Comparison of ENCODE assay signal across 10 mouse cellular contexts in genomic region chr14:55492103-55492502, GRCm38 (mm10). TPM values are rescaled to one million over a fixed set of nuclear protein-coding genes. Genes with fewer than 3 reads are reported as not detected.
DNase-seq lines count a peak whose midpoint lies in the region; ATAC-seq and TF ChIP-seq lines count a peak whose summit lies in the region.
"Had no signal": no experiment of that assay in that cellular context is flagged by ENCODE, and none has a peak within 500 bp of the region (broad histone marks: within the 10 kb centered on the region; RNA-seq: fewer than 3 reads in every experiment).

No protein-coding gene starts in this region.

- no peak for DNase-seq in kidney, adult 9 months
- no peak for DNase-seq in forebrain, embryonic 10.5 days (ENCODE audit: extremely low spot score, low spot score)
- DNase-seq in limb, embryonic 11.5 days (ENCODE audit: low spot score): no peak
- DNase-seq in gastrocnemius, postnatal 4 days (ENCODE audit: low spot score in 2 of 2): no peak
- no peak for DNase-seq in layer of hippocampus, adult 2 months (ENCODE audit: low spot score in 2 of 2)
- no peak for DNase-seq in thymus, postnatal 0 days (ENCODE audit: low spot score)

- H3K27me3 ChIP-seq in kidney, embryonic 15.5 days: no peaks in the 10 kb centered on the region
- peaks cover 11% of the 10 kb centered on the region; the same call in 1 of the 2 replicates for H3K27me3 ChIP-seq in forebrain, embryonic 10.5 days (ENCODE audit: poor library complexity, severe bottlenecking)
- no peaks in the 10 kb centered on the region for H3K27me3 ChIP-seq in limb, embryonic 11.5 days (ENCODE audit: control insufficient read depth, insufficient read depth, low read length)
- no peaks in the 10 kb centered on the region for H3K27me3 ChIP-seq in neural tube, embryonic 12.5 days (replicated peaks)

- no peak overlapping the region for H3K27ac ChIP-seq in kidney, embryonic 15.5 days
- H3K27ac ChIP-seq in forebrain, embryonic 10.5 days: peak overlapping the region; percentile 92
- no peak overlapping the region for H3K27ac ChIP-seq in limb, embryonic 11.5 days (replicated peaks; ENCODE audit: low read depth, low read length)
- H3K27ac ChIP-seq in neural tube, embryonic 12.5 days: no peak overlapping the region
- no peak overlapping the region for H3K27ac ChIP-seq in layer of hippocampus, adult 2 months

- ATAC-seq in kidney, embryonic 15.5 days (replicated peaks; ENCODE audit: low FRiP score): no peak
- no peak for ATAC-seq in limb, embryonic 11.5 days (ENCODE audit: insufficient number of reproducible peaks, low FRiP score, low TSS enrichment, low read depth)
- no peak for ATAC-seq in neural tube, embryonic 12.5 days (ENCODE audit: low FRiP score, low read depth)

- H3K36me3 ChIP-seq in kidney, embryonic 15.5 days: peaks cover 18% of the 10 kb centered on the region
- H3K36me3 ChIP-seq in forebrain, embryonic 10.5 days (replicated peaks): peaks cover 51% of the 10 kb centered on the region
- H3K36me3 ChIP-seq in limb, embryonic 11.5 days (ENCODE audit: control insufficient read depth, insufficient read depth, low read length): no peaks in the 10 kb centered on the region
- H3K36me3 ChIP-seq in neural tube, embryonic 12.5 days: peaks cover 30% of the 10 kb centered on the region

- peaks cover 25% of the 10 kb centered on the region for H3K4me1 ChIP-seq in kidney, embryonic 15.5 days
- peaks cover 31% of the 10 kb centered on the region for H3K4me1 ChIP-seq in forebrain, embryonic 10.5 days
- H3K4me1 ChIP-seq in limb, embryonic 11.5 days (ENCODE audit: control insufficient read depth, insufficient read depth, low read length): peaks cover 3% of the 10 kb centered on the region; the same call in 1 of the 2 replicates
- peaks cover 17% of the 10 kb centered on the region for H3K4me1 ChIP-seq in neural tube, embryonic 12.5 days

- peak overlapping the region; percentile 99 for H3K4me2 ChIP-seq in kidney, embryonic 15.5 days
- H3K4me2 ChIP-seq in limb, embryonic 11.5 days (ENCODE audit: low read depth, severe bottlenecking): peak overlapping the region; percentile 97; the same call in 1 of the 2 replicates
- H3K4me2 ChIP-seq in neural tube, embryonic 12.5 days (replicated peaks): peak overlapping the region; percentile 85

- no peaks in the 10 kb centered on the region for H3K9me3 ChIP-seq in kidney, embryonic 15.5 days (replicated peaks)
- H3K9me3 ChIP-seq in forebrain, embryonic 10.5 days: no peaks in the 10 kb centered on the region
- H3K9me3 ChIP-seq in limb, embryonic 11.5 days (ENCODE audit: control insufficient read depth, low read length): no peaks in the 10 kb centered on the region
- no peaks in the 10 kb centered on the region for H3K9me3 ChIP-seq in neural tube, embryonic 12.5 days

- no peak for TF ChIP-seq CTCF in layer of hippocampus, adult 2 months (conservative IDR thresholded peaks at IDR 0.05)

- WGBS in kidney, embryonic 15.5 days: 39% methylated on average over 3 of the region's 3 CpGs
- 54% methylated on average over 3 of the region's 3 CpGs for WGBS in forebrain, embryonic 10.5 days
- WGBS in limb, embryonic 11.5 days: 27% methylated on average over 3 of the region's 3 CpGs
- 46% methylated on average over 3 of the region's 3 CpGs for WGBS in neural tube, embryonic 12.5 days

- no peak overlapping the region for H3K9ac ChIP-seq in kidney, embryonic 15.5 days
- H3K9ac ChIP-seq in limb, embryonic 11.5 days (ENCODE audit: low read length): no peak overlapping the region
- H3K9ac ChIP-seq in neural tube, embryonic 12.5 days: 0 out of 2 replicates have a peak overlapping the region, but pooled peaks have one; percentile 13

- H3K4me3 ChIP-seq in kidney, embryonic 15.5 days (replicated peaks): peak overlapping the region; percentile 80; the same call in 1 of the 2 replicates
- H3K4me3 ChIP-seq in forebrain, embryonic 10.5 days: peak overlapping the region; percentile 88
- H3K4me3 ChIP-seq in limb, embryonic 11.5 days (ENCODE audit: low read depth, low read length): no peak overlapping the region
- no peak overlapping the region for H3K4me3 ChIP-seq in neural tube, embryonic 12.5 days
- H3K4me3 ChIP-seq in layer of hippocampus, adult 2 months: no peak overlapping the region

RNA-seq across cellular contexts. Expression of gene Carmil3, which starts 1.7 kb away (rescaled TPM):
- polyA plus RNA-seq in kidney, embryonic 15.5 days (2015; fragmentation: Nextera tagmentation; extraction: Ambion mirVana): 2.4 and 2.9 TPM in 2 replicates
- 5.1 TPM in 2 replicates for polyA plus RNA-seq in forebrain, embryonic 10.5 days (2016; fragmentation: Nextera tagmentation; extraction: Ambion mirVana)
- 3.0 and 3.7 TPM in 2 replicates for polyA plus RNA-seq in limb, embryonic 11.5 days (2014; fragmentation: Nextera tagmentation; extraction: Ambion mirVana)
- 16.1 and 16.8 TPM in 2 replicates for polyA plus RNA-seq in neural tube, embryonic 12.5 days (2016; fragmentation: Nextera tagmentation; extraction: Ambion mirVana)
- total RNA-seq in gastrocnemius, postnatal 4 days (2021): 1 to 10 TPM; 3.2 to 4.4 TPM
- 10 to 100 TPM; 57.9 to 64.4 TPM for total RNA-seq in layer of hippocampus, adult 2 months (2021)
- polyA plus RNA-seq in thymus, postnatal 0 days (2015; fragmentation: Nextera tagmentation; extraction: Ambion mirVana): 1.1 and 1.3 TPM in 2 replicates

RNA-seq across cellular contexts. Expression of gene Dhrs4, which starts 13.5 kb away (rescaled TPM):
- polyA plus RNA-seq in kidney, embryonic 15.5 days (2015; fragmentation: Nextera tagmentation; extraction: Ambion mirVana): 127 and 130 TPM in 2 replicates
- 67.2 and 71.0 TPM in 2 replicates for polyA plus RNA-seq in forebrain, embryonic 10.5 days (2016; fragmentation: Nextera tagmentation; extraction: Ambion mirVana)
- 49.4 and 55.3 TPM in 2 replicates for polyA plus RNA-seq in limb, embryonic 11.5 days (2014; fragmentation: Nextera tagmentation; extraction: Ambion mirVana)
- polyA plus RNA-seq in neural tube, embryonic 12.5 days (2016; fragmentation: Nextera tagmentation; extraction: Ambion mirVana): 41.5 and 41.7 TPM in 2 replicates
- total RNA-seq in gastrocnemius, postnatal 4 days (2021): 10 to 100 TPM; 23.7 to 28.5 TPM
- total RNA-seq in layer of hippocampus, adult 2 months (2021): 10 to 100 TPM; 18.6 to 23.7 TPM
- 62.4 and 63.8 TPM in 2 replicates for polyA plus RNA-seq in thymus, postnatal 0 days (2015; fragmentation: Nextera tagmentation; extraction: Ambion mirVana)

RNA-seq across cellular contexts. Expression of gene Cpne6, which starts 18.1 kb away (rescaled TPM):
- 0.24 and 0.26 TPM in 2 replicates for polyA plus RNA-seq in kidney, embryonic 15.5 days (2015; fragmentation: Nextera tagmentation; extraction: Ambion mirVana)
- polyA plus RNA-seq in forebrain, embryonic 10.5 days (2016; fragmentation: Nextera tagmentation; extraction: Ambion mirVana): 0.05 and 0.14 TPM in 2 replicates
- polyA plus RNA-seq in limb, embryonic 11.5 days (2014; fragmentation: Nextera tagmentation; extraction: Ambion mirVana): not detected in 2 replicates
- polyA plus RNA-seq in neural tube, embryonic 12.5 days (2016; fragmentation: Nextera tagmentation; extraction: Ambion mirVana): 1.4 and 2.4 TPM in 2 replicates
- total RNA-seq in gastrocnemius, postnatal 4 days (2021): not detected
- 100 to 1,000 TPM; 723 to 730 TPM for total RNA-seq in layer of hippocampus, adult 2 months (2021)
- polyA plus RNA-seq in thymus, postnatal 0 days (2015; fragmentation: Nextera tagmentation; extraction: Ambion mirVana): 0.31 and 0.39 TPM in 2 replicates
- total RNA-seq: ES-E14 had no signal
- polyA plus RNA-seq: myocyte had no signal

RNA-seq across cellular contexts. Expression of gene Nrl, which starts 32.7 kb away (rescaled TPM):
- polyA plus RNA-seq in kidney, embryonic 15.5 days (2015; fragmentation: Nextera tagmentation; extraction: Ambion mirVana): not detected in 2 replicates
- not detected in 2 replicates for polyA plus RNA-seq in forebrain, embryonic 10.5 days (2016; fragmentation: Nextera tagmentation; extraction: Ambion mirVana)
- polyA plus RNA-seq in limb, embryonic 11.5 days (2014; fragmentation: Nextera tagmentation; extraction: Ambion mirVana): not detected in 2 replicates
- 0.10 and 0.19 TPM in 2 replicates for polyA plus RNA-seq in neural tube, embryonic 12.5 days (2016; fragmentation: Nextera tagmentation; extraction: Ambion mirVana)
- not detected for total RNA-seq in gastrocnemius, postnatal 4 days (2021)
- total RNA-seq in layer of hippocampus, adult 2 months (2021): 1 to 10 TPM; 2.2 to 3.6 TPM
- polyA plus RNA-seq in thymus, postnatal 0 days (2015; fragmentation: Nextera tagmentation; extraction: Ambion mirVana): 0.07 and 0.08 TPM in 2 replicates
- total RNA-seq: ES-E14 had no signal
- polyA plus RNA-seq: myocyte had no signal

RNA-seq across cellular contexts. Expression of gene Pck2, which starts 48.0 kb away (rescaled TPM):
- polyA plus RNA-seq in kidney, embryonic 15.5 days (2015; fragmentation: Nextera tagmentation; extraction: Ambion mirVana): 50.5 and 55.4 TPM in 2 replicates
- polyA plus RNA-seq in forebrain, embryonic 10.5 days (2016; fragmentation: Nextera tagmentation; extraction: Ambion mirVana): 18.3 and 20.0 TPM in 2 replicates
- 20.4 and 21.6 TPM in 2 replicates for polyA plus RNA-seq in limb, embryonic 11.5 days (2014; fragmentation: Nextera tagmentation; extraction: Ambion mirVana)
- polyA plus RNA-seq in neural tube, embryonic 12.5 days (2016; fragmentation: Nextera tagmentation; extraction: Ambion mirVana): 18.2 and 21.0 TPM in 2 replicates
- total RNA-seq in gastrocnemius, postnatal 4 days (2021): 10 to 100 TPM; 21.6 to 21.8 TPM
- 10 to 100 TPM; 45.0 to 47.6 TPM for total RNA-seq in layer of hippocampus, adult 2 months (2021)
- polyA plus RNA-seq in thymus, postnatal 0 days (2015; fragmentation: Nextera tagmentation; extraction: Ambion mirVana): 4.7 and 5.6 TPM in 2 replicates

Comparison
In these comparisons a context has a peak if more than half of its experiments do, and no peak if none do; other contexts are left out.
1. H3K4me3 ChIP-seq: peak in kidney, embryonic 15.5 days (single experiment) and forebrain, embryonic 10.5 days (single experiment); none in limb, embryonic 11.5 days (single experiment), neural tube, embryonic 12.5 days (single experiment) and layer of hippocampus, adult 2 months (single experiment).
2. Peak in every context shown above with its lines, with median percentiles within 50 percentile points of each other: H3K4me2 ChIP-seq.